Mouse (Mus musculus): ENCODE data around the gene Sipa1l1. TPM values are rescaled to one million over a fixed set of nuclear protein-coding genes. Genes with fewer than 3 reads are reported as not detected.

Sipa1l1 gene
- polyA plus RNA-seq, 1 experiment from 2014 or later = 37.3 TPM

GRCm38 (mm10) chr12:82251328-82251727, 82.2 kb downstream of the Sipa1l1 start:
- 91% methylated on average over 2 of the region's 2 CpGs for WGBS
- Histone ChIP-seq H3K4me2 (replicated peaks; ENCODE audit: low read depth, low read length) (no peak overlapping the region), H3K9ac (replicated peaks; ENCODE audit: low read length) (no peak overlapping the region), H3K4me1 (ENCODE audit: insufficient read depth, low read length) (0 out of 2 replicates have a peak, but pooled peaks cover 13% of the 10 kb centered on the region), H3K4me3 (ENCODE audit: low read length) (no peak overlapping the region), H3K9me3 (ENCODE audit: low read length) (no peaks in the 10 kb centered on the region), H3K27me3 (ENCODE audit: insufficient read depth, low read length) (no peaks in the 10 kb centered on the region), H3K27ac (ENCODE audit: low read length) (no peak overlapping the region), H3K36me3 (ENCODE audit: insufficient read depth, low read length) (no peaks in the 10 kb centered on the region)
- no peak for ATAC-seq (ENCODE audit: low FRiP score, low TSS enrichment)

- no peak overlapping the region for H3K9ac ChIP-seq (replicated peaks; ENCODE audit: low read length)
- H3K4me3 ChIP-seq (ENCODE audit: low read length) = no peak overlapping the region
- H3K36me3 ChIP-seq (ENCODE audit: insufficient read depth, low read length) = no peaks in the 10 kb centered on the region
- no peak overlapping the region for H3K4me2 ChIP-seq (replicated peaks; ENCODE audit: low read depth, low read length)
- H3K27me3 ChIP-seq (ENCODE audit: insufficient read depth, low read length) = no peaks in the 10 kb centered on the region
- 71% methylated on average over 5 of the region's 5 CpGs for WGBS
- no peak overlapping the region for H3K27ac ChIP-seq (ENCODE audit: low read length)
- no peak for ATAC-seq (ENCODE audit: low FRiP score, low TSS enrichment)
- H3K9me3 ChIP-seq (ENCODE audit: low read length) = no peaks in the 10 kb centered on the region
- H3K4me1 ChIP-seq (ENCODE audit: insufficient read depth, low read length) = peaks cover 10% of the 10 kb centered on the region; the same call in 1 of the 2 replicates
Observed at GRCm38 (mm10) chr12:82254076-82254475, 85.0 kb downstream of the Sipa1l1 start.

- Histone ChIP-seq H3K9ac (replicated peaks; ENCODE audit: low read length) (no peak overlapping the region), H3K9me3 (ENCODE audit: low read length) (no peaks in the 10 kb centered on the region), H3K36me3 (ENCODE audit: insufficient read depth, low read length) (no peaks in the 10 kb centered on the region), H3K4me3 (ENCODE audit: low read length) (no peak overlapping the region), H3K27me3 (ENCODE audit: insufficient read depth, low read length) (no peaks in the 10 kb centered on the region), H3K4me1 (ENCODE audit: insufficient read depth, low read length) (peaks cover 10% of the 10 kb centered on the region; the same call in 1 of the 2 replicates), H3K4me2 (replicated peaks; ENCODE audit: low read depth, low read length) (no peak overlapping the region), H3K27ac (ENCODE audit: low read length) (peak overlapping the region; percentile 76)
- peak; percentile 93 for ATAC-seq (ENCODE audit: low FRiP score, low TSS enrichment)
- WGBS = 80% methylated on average over 5 of the region's 5 CpGs
Observed at GRCm38 (mm10) chr12:82256012-82256411, 86.9 kb downstream of the Sipa1l1 start.

GRCm38 (mm10) chr12:82256921-82257500, 87.9 kb downstream of the Sipa1l1 start:
- no peaks in the 10 kb centered on the region for H3K27me3 ChIP-seq (ENCODE audit: insufficient read depth, low read length)
- no peak overlapping the region for H3K4me3 ChIP-seq (ENCODE audit: low read length)
- H3K9ac ChIP-seq (replicated peaks; ENCODE audit: low read length) = no peak overlapping the region
- H3K9me3 ChIP-seq (ENCODE audit: low read length) = no peaks in the 10 kb centered on the region
- peaks cover 10% of the 10 kb centered on the region; the same call in 1 of the 2 replicates for H3K4me1 ChIP-seq (ENCODE audit: insufficient read depth, low read length)
- no peak overlapping the region for H3K4me2 ChIP-seq (replicated peaks; ENCODE audit: low read depth, low read length)
- WGBS = 86% methylated on average over 6 of the region's 6 CpGs
- ATAC-seq (ENCODE audit: low FRiP score, low TSS enrichment) = peak; percentile 36; the same call in 1 of the 2 replicates
- no peaks in the 10 kb centered on the region for H3K36me3 ChIP-seq (ENCODE audit: insufficient read depth, low read length)
- H3K27ac ChIP-seq (ENCODE audit: low read length) = peak overlapping the region; percentile 76; the same call in 1 of the 2 replicates

GRCm38 (mm10) chr12:82257994-82258785, 89.1 kb downstream of the Sipa1l1 start:
- no peak for ATAC-seq (ENCODE audit: low FRiP score, low TSS enrichment)
- peak overlapping the region; percentile 7; the same call in 1 of the 2 replicates for H3K27ac ChIP-seq (ENCODE audit: low read length)
- H3K4me3 ChIP-seq (ENCODE audit: low read length) = no peak overlapping the region
- no peaks in the 10 kb centered on the region for H3K9me3 ChIP-seq (ENCODE audit: low read length)
- no peaks in the 10 kb centered on the region for H3K27me3 ChIP-seq (ENCODE audit: insufficient read depth, low read length)
- WGBS = 71% methylated on average over 6 of the region's 6 CpGs
- no peak overlapping the region for H3K9ac ChIP-seq (replicated peaks; ENCODE audit: low read length)
- H3K4me1 ChIP-seq (ENCODE audit: insufficient read depth, low read length) = peaks cover 10% of the 10 kb centered on the region; the same call in 1 of the 2 replicates
- no peaks in the 10 kb centered on the region for H3K36me3 ChIP-seq (ENCODE audit: insufficient read depth, low read length)
- no peak overlapping the region for H3K4me2 ChIP-seq (replicated peaks; ENCODE audit: low read depth, low read length)

- no peaks in the 10 kb centered on the region for H3K36me3 ChIP-seq (ENCODE audit: insufficient read depth, low read length)
- no peak overlapping the region for H3K9ac ChIP-seq (replicated peaks; ENCODE audit: low read length)
- H3K4me3 ChIP-seq (ENCODE audit: low read length) = no peak overlapping the region
- H3K27ac ChIP-seq (ENCODE audit: low read length) = no peak overlapping the region
- H3K4me1 ChIP-seq (ENCODE audit: insufficient read depth, low read length) = no peaks in the 10 kb centered on the region
- ATAC-seq (ENCODE audit: low FRiP score, low TSS enrichment) = no peak
- H3K9me3 ChIP-seq (ENCODE audit: low read length) = no peaks in the 10 kb centered on the region
- 85% methylated on average over 7 of the region's 7 CpGs for WGBS
- no peak overlapping the region for H3K4me2 ChIP-seq (replicated peaks; ENCODE audit: low read depth, low read length)
- H3K27me3 ChIP-seq (ENCODE audit: insufficient read depth, low read length) = no peaks in the 10 kb centered on the region
Observed at GRCm38 (mm10) chr12:82263443-82263842, 94.3 kb downstream of the Sipa1l1 start.

- no peak overlapping the region for H3K4me2 ChIP-seq (replicated peaks; ENCODE audit: low read depth, low read length)
- ATAC-seq (ENCODE audit: low FRiP score, low TSS enrichment) = no peak
- no peaks in the 10 kb centered on the region for H3K9me3 ChIP-seq (ENCODE audit: low read length)
- H3K27me3 ChIP-seq (ENCODE audit: insufficient read depth, low read length) = no peaks in the 10 kb centered on the region
- H3K9ac ChIP-seq (replicated peaks; ENCODE audit: low read length) = no peak overlapping the region
- no peak overlapping the region for H3K27ac ChIP-seq (ENCODE audit: low read length)
- H3K36me3 ChIP-seq (ENCODE audit: insufficient read depth, low read length) = no peaks in the 10 kb centered on the region
- no peak overlapping the region for H3K4me3 ChIP-seq (ENCODE audit: low read length)
- no peaks in the 10 kb centered on the region for H3K4me1 ChIP-seq (ENCODE audit: insufficient read depth, low read length)
- WGBS = 95% methylated on average over 5 of the region's 5 CpGs
Observed at GRCm38 (mm10) chr12:82264083-82264851, 95.1 kb downstream of the Sipa1l1 start.

- no peak overlapping the region for H3K27ac ChIP-seq (ENCODE audit: low read length)
- no peaks in the 10 kb centered on the region for H3K27me3 ChIP-seq (ENCODE audit: insufficient read depth, low read length)
- no peak overlapping the region for H3K4me3 ChIP-seq (ENCODE audit: low read length)
- ATAC-seq (ENCODE audit: low FRiP score, low TSS enrichment) = no peak
- no peaks in the 10 kb centered on the region for H3K4me1 ChIP-seq (ENCODE audit: insufficient read depth, low read length)
- WGBS = 85% methylated on average over 9 of the region's 9 CpGs
- no peaks in the 10 kb centered on the region for H3K36me3 ChIP-seq (ENCODE audit: insufficient read depth, low read length)
- H3K9ac ChIP-seq (replicated peaks; ENCODE audit: low read length) = no peak overlapping the region
- H3K4me2 ChIP-seq (replicated peaks; ENCODE audit: low read depth, low read length) = no peak overlapping the region
- no peaks in the 10 kb centered on the region for H3K9me3 ChIP-seq (ENCODE audit: low read length)
Observed at GRCm38 (mm10) chr12:82265335-82266274, 96.5 kb downstream of the Sipa1l1 start.

- H3K36me3 ChIP-seq (ENCODE audit: insufficient read depth, low read length) = no peaks in the 10 kb centered on the region
- WGBS = 77% methylated on average over 3 of the region's 3 CpGs
- H3K9me3 ChIP-seq (ENCODE audit: low read length) = no peaks in the 10 kb centered on the region
- no peak overlapping the region for H3K4me3 ChIP-seq (ENCODE audit: low read length)
- H3K9ac ChIP-seq (replicated peaks; ENCODE audit: low read length) = no peak overlapping the region
- H3K27me3 ChIP-seq (ENCODE audit: insufficient read depth, low read length) = no peaks in the 10 kb centered on the region
- no peaks in the 10 kb centered on the region for H3K4me1 ChIP-seq (ENCODE audit: insufficient read depth, low read length)
- H3K27ac ChIP-seq (ENCODE audit: low read length) = no peak overlapping the region
- no peak for ATAC-seq (ENCODE audit: low FRiP score, low TSS enrichment)
- no peak overlapping the region for H3K4me2 ChIP-seq (replicated peaks; ENCODE audit: low read depth, low read length)
Observed at GRCm38 (mm10) chr12:82271447-82271846, 102.3 kb downstream of the Sipa1l1 start.
